Mouse (Mus musculus) ES-E14 (cell line): ENCODE measurements around the gene Wdr48.

Source experiments
- MAFK ChIP-seq: IDR thresholded peaks from 2 replicates; pipeline ENCODE4 v1.6.1; 2014; ENCODE audit warnings: mild to moderate bottlenecking, low read depth, low read length, inconsistent platforms; ENCODE audit not compliant: insufficient read depth
- ZC3H11A ChIP-seq: IDR thresholded peaks from 2 replicates; pipeline ENCODE4 v1.6.1; 2012; ENCODE audit warnings: low read depth, mild to moderate bottlenecking, inconsistent platforms, low read length, borderline replicate concordance
- ZNF384 ChIP-seq: IDR thresholded peaks from 2 replicates; pipeline ENCODE4 v1.6.1; 2012; ENCODE audit warnings: low read depth, low read length, inconsistent platforms

- no peak for TF ChIP-seq ZC3H11A
- no peak for TF ChIP-seq MAFK
- TF ChIP-seq ZNF384, result no peak
These were observed 42.2 kb upstream of the Wdr48 start for GRCm38 (mm10) chr9:119852347-119853030.
